Mouse (Mus musculus) limb, embryonic 11.5 days (tissue): ENCODE measurements around the gene Zfp641. TPM values are rescaled to one million over a fixed set of nuclear protein-coding genes. Genes with fewer than 3 reads are reported as not detected.

Experiments
- ATAC-seq: fragments of 200-750 bp; cut with Nextera tagmentation; 2 replicates; pipeline ENCODE4 v1.8.0; 2017; ENCODE audit warnings: low read depth; ENCODE audit not compliant: insufficient number of reproducible peaks, low FRiP score, low TSS enrichment
- DNase-seq: peaks from one replicate; pipeline ENCODE4 v3.0.0-alpha.2; 2015; ENCODE audit warnings: low spot score
- H3K27ac ChIP-seq: fragments of 300-500 bp; sonication (generic); replicated peaks from 2 replicates; pipeline ENCODE4 v1.5.1; 2014; ENCODE audit warnings: low read depth, mild to moderate bottlenecking, low read length
- H3K27me3 ChIP-seq: fragments of 300-500 bp; sonication (generic); 2 replicates; pipeline ENCODE4 v1.6.1; 2014; ENCODE audit warnings: mild to moderate bottlenecking, low read length, mixed read lengths; ENCODE audit not compliant: control insufficient read depth, insufficient read depth
- H3K36me3 ChIP-seq: fragments of 300-500 bp; sonication (generic); 2 replicates; pipeline ENCODE4 v1.6.1; 2014; ENCODE audit warnings: mild to moderate bottlenecking, low read length, moderate library complexity, mixed read lengths; ENCODE audit not compliant: control insufficient read depth, insufficient read depth
- H3K4me1 ChIP-seq: fragments of 300-500 bp; sonication (generic); 2 replicates; pipeline ENCODE4 v1.6.1; 2014; ENCODE audit warnings: low read length, mixed read lengths; ENCODE audit not compliant: control insufficient read depth, insufficient read depth
- H3K4me2 ChIP-seq: fragments of 300-500 bp; sonication (generic); 2 replicates; pipeline ENCODE4 v1.6.1; 2014; ENCODE audit warnings: low read depth, mild to moderate bottlenecking, moderate library complexity; ENCODE audit not compliant: severe bottlenecking
- H3K4me3 ChIP-seq: fragments of 300-500 bp; sonication (generic); 2 replicates; pipeline ENCODE4 v1.5.1; 2014; ENCODE audit warnings: low read depth, low read length
- H3K9ac ChIP-seq: fragments of 300-500 bp; sonication (generic); 2 replicates; pipeline ENCODE4 v1.6.1; 2014; ENCODE audit warnings: mild to moderate bottlenecking, low read length
- H3K9me3 ChIP-seq: fragments of 300-500 bp; sonication (generic); 2 replicates; pipeline ENCODE4 v1.6.1; 2016; ENCODE audit warnings: low read length; ENCODE audit not compliant: control insufficient read depth
- WGBS: fragments of 180-500 bp; shearing (Covaris S2); extraction: QIAGEN DNeasy Blood & Tissue Kit; methylation state at CpG from one replicate; pipeline ENCODE4 v1.1.7; 2014; 5-methylcytosine and 5-hydroxymethylcytosine counted together
- polyA plus RNA-seq: library from polyadenylated mRNA; unstranded; fragments of >200 nt; fragmentation: Nextera tagmentation; extraction: Ambion mirVana; gene quantifications from 2 replicates; pipeline ENCODE4 v1.2.1, GENCODE M21; 2014

Gene Zfp641
- polyA plus RNA-seq: 0.04 and 0.16 TPM in 2 replicates

DNA sequence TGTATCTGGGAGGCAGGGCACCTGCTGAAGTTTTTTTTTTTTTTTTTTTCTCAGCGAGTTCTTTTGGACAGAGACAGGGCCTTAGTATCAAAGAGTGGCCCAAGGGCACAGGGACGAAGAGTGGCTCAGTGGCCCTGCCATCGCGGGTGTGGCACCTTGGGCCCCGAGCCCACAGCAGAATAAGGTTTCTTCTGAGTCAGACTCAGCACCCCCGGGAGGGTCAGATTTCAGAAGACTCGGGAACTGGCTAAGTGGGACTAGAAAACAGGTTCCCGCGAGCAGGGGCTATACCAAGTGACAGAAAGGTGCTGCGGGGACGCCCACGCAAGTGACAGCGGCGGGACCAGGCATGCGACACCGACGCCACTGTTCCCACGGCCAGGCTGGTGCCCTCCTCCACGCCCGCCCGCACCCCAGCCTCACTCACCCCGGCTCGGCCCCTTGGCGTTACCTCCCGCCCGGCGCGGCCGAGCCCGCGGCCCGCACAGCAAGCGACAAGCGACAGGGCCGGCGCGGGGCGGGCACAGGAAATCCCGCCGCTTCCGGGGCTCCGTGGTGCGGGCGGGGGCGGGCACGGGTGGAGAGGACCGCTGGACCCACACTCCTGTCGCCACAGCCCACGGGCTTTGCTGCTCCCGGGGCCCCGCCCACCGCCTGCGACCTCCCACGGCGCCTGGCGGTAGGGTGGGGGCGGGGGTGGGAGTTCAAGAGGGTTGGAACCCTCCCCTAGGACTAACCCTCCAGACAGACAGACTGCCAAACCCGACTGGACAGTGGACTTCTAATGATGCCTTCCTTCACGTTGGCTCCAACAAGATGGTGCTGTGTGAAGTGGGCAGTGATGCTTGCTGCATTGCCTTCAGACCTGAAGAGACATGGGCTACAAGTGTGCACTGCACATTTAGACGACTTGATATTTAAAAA lies at the start of gene Zfp641:
Zfp641 (minus strand) TSS at position 534 of the 924 bp plus-strand sequence.
- Histone ChIP-seq H3K4me3 (peak within 1 kb of the TSS; percentile 59), H3K27me3 (no peaks in the 10 kb centered on the region), H3K27ac (no peak within 1 kb of the TSS), H3K9me3 (no peaks in the 10 kb centered on the region), H3K4me1 (no peaks in the 10 kb centered on the region), H3K36me3 (no peaks in the 10 kb centered on the region), H3K4me2 (peak within 1 kb of the TSS; percentile 97), H3K9ac (peak within 1 kb of the TSS; percentile 53)
- 2% methylated on average over 57 of the region's 60 CpGs for WGBS
- ATAC-seq: no peak
- DNase-seq: peak; percentile 33

DNA sequence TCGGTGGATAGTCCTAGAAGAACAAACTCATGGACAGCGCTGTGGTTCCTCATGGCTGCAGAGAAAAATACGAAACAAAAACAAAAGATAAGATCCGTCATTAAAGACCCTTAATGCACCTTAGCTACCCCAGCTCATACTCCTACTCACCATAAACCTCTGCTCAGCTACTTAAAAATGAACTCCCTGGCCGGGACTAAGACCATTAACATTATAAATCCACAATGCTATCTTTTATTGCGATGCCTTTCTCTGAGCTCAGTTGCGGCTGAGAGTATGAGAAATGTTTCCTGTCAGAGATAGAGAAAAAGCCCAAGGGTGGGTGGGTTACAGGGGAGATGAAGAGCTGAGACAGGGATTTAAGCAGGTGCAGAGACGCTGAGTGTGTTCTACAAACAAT lies 44.9 kb upstream of the Zfp641 start, which contains the start of gene Olfr284:
Olfr284 (minus strand) TSS at position 101 of the 400 bp plus-strand sequence.
- H3K4me1 ChIP-seq: no peaks in the 10 kb centered on the region
- H3K9ac ChIP-seq: no peak within 1 kb of the TSS
- H3K27me3 ChIP-seq: no peaks in the 10 kb centered on the region
- ATAC-seq: no peak
- no peak within 1 kb of the TSS for H3K27ac ChIP-seq
- DNase-seq: no peak
- H3K36me3 ChIP-seq: no peaks in the 10 kb centered on the region
- no peaks in the 10 kb centered on the region for H3K9me3 ChIP-seq
- 84% methylated on average over 8 of the region's 8 CpGs for WGBS
- no peak within 1 kb of the TSS for H3K4me3 ChIP-seq
- H3K4me2 ChIP-seq: no peak within 1 kb of the TSS

GRCm38 (mm10) chr15:98317177-98317724 lies 21.3 kb upstream of the Zfp641 start, which contains the start of gene Olfr285:
TSS of gene Olfr285 (minus strand) at chr15:98317353.
- Histone ChIP-seq H3K27me3 (no peaks in the 10 kb centered on the region), H3K4me2 (no peak within 1 kb of the TSS), H3K4me1 (no peaks in the 10 kb centered on the region), H3K9ac (no peak within 1 kb of the TSS), H3K9me3 (no peaks in the 10 kb centered on the region), H3K4me3 (no peak within 1 kb of the TSS), H3K36me3 (no peaks in the 10 kb centered on the region), H3K27ac (no peak within 1 kb of the TSS)
- ATAC-seq: no peak
- DNase-seq: no peak
- 92% methylated on average over 5 of the region's 5 CpGs for WGBS

- no peak overlapping the region for H3K9ac ChIP-seq
- H3K27ac ChIP-seq: no peak overlapping the region
- H3K9me3 ChIP-seq: no peaks in the 10 kb centered on the region
- no peaks in the 10 kb centered on the region for H3K27me3 ChIP-seq
- H3K4me1 ChIP-seq: no peaks in the 10 kb centered on the region
- no peak overlapping the region for H3K4me3 ChIP-seq
- 56% methylated on average over 6 of the region's 6 CpGs for WGBS
- ATAC-seq: no peak
- DNase-seq: no peak
- no peak overlapping the region for H3K4me2 ChIP-seq
- no peaks in the 10 kb centered on the region for H3K36me3 ChIP-seq
Measured at GRCm38 (mm10) chr15:98315703-98316102, 19.7 kb upstream of the Zfp641 start.

GRCm38 (mm10) chr15:98293651-98294050 lies 2.3 kb downstream of the Zfp641 start:
- no peak overlapping the region for H3K4me2 ChIP-seq
- no peaks in the 10 kb centered on the region for H3K9me3 ChIP-seq
- no peak overlapping the region for H3K9ac ChIP-seq
- DNase-seq: no peak
- no peak overlapping the region for H3K27ac ChIP-seq
- no peak for ATAC-seq
- no peaks in the 10 kb centered on the region for H3K27me3 ChIP-seq
- H3K4me1 ChIP-seq: no peaks in the 10 kb centered on the region
- H3K36me3 ChIP-seq: no peaks in the 10 kb centered on the region
- H3K4me3 ChIP-seq: no peak overlapping the region
- WGBS: 87% methylated on average over 8 of the region's 8 CpGs

GRCm38 (mm10) chr15:98288566-98288965 lies 7.4 kb downstream of the Zfp641 start:
- H3K27ac ChIP-seq: no peak overlapping the region
- DNase-seq (no peak), ATAC-seq (no peak)
- H3K9ac ChIP-seq: no peak overlapping the region
- H3K4me1 ChIP-seq: no peaks in the 10 kb centered on the region
- no peak overlapping the region for H3K4me3 ChIP-seq
- WGBS: 73% methylated on average over 12 of the region's 12 CpGs
- H3K9me3 ChIP-seq: no peaks in the 10 kb centered on the region
- no peak overlapping the region for H3K4me2 ChIP-seq
- no peaks in the 10 kb centered on the region for H3K27me3 ChIP-seq
- H3K36me3 ChIP-seq: no peaks in the 10 kb centered on the region

DNA sequence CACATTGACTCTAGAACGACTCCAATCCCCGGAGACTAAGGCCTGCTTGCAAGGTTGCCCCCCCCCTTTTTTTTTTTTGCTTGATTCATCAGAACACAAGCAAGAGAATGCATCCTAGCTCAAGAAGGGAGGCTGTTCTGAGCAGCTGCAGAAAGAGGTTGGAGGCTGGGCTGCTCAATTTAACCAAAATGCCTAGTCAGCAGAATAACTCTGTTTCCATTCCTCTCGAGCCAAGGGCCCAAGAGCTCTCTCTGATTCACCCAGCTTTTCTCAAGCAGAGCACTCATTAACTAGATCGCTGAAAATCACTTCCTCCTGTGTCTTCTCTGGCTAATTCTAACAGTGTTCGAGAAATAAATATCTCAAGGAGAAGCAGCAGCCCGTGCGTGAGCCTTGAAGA lies 9.5 kb downstream of the Zfp641 start:
- H3K27me3 ChIP-seq: no peaks in the 10 kb centered on the region
- no peak overlapping the region for H3K9ac ChIP-seq
- DNase-seq: no peak
- H3K4me3 ChIP-seq: no peak overlapping the region
- H3K9me3 ChIP-seq: no peaks in the 10 kb centered on the region
- no peak for ATAC-seq
- H3K36me3 ChIP-seq: no peaks in the 10 kb centered on the region
- no peaks in the 10 kb centered on the region for H3K4me1 ChIP-seq
- H3K4me2 ChIP-seq: no peak overlapping the region
- WGBS: 76% methylated on average over 7 of the region's 7 CpGs
- no peak overlapping the region for H3K27ac ChIP-seq

GRCm38 (mm10) chr15:98257776-98258175 lies 38.2 kb downstream of the Zfp641 start:
- no peak for ATAC-seq
- H3K27ac ChIP-seq: no peak overlapping the region
- DNase-seq: no peak
- H3K27me3 ChIP-seq: no peaks in the 10 kb centered on the region
- no peaks in the 10 kb centered on the region for H3K36me3 ChIP-seq
- 88% methylated on average over 7 of the region's 7 CpGs for WGBS
- H3K9ac ChIP-seq: no peak overlapping the region
- H3K4me2 ChIP-seq: no peak overlapping the region
- no peak overlapping the region for H3K4me3 ChIP-seq
- H3K9me3 ChIP-seq: no peaks in the 10 kb centered on the region
- H3K4me1 ChIP-seq: no peaks in the 10 kb centered on the region
